Comparison of ENCODE assay signal across 28 mouse cellular contexts in genomic region chr14:98123032-98123431, GRCm38 (mm10). TPM values are rescaled to one million over a fixed set of nuclear protein-coding genes. Genes with fewer than 3 reads are reported as not detected.
A peak's percentile ranks its signal among the peaks of the same experiment; 100 is the strongest.
DNase-seq lines count a peak whose midpoint lies in the region; ATAC-seq lines count a peak whose summit lies in the region.
"Had no signal": no experiment of that assay in that cellular context is flagged by ENCODE, and none has a peak within 500 bp of the region (broad histone marks: within the 10 kb centered on the region; RNA-seq: fewer than 3 reads in every experiment).

No protein-coding gene starts in this region.

- no peaks in the 10 kb centered on the region for H3K9me3 ChIP-seq in forebrain, embryonic 13.5 days (replicated peaks)
- no peaks in the 10 kb centered on the region for H3K9me3 ChIP-seq in hindbrain, embryonic 14.5 days (ENCODE audit: control insufficient read depth, low read length)
- H3K9me3 ChIP-seq: hindbrain, embryonic 12.5 days; kidney, embryonic 15.5 days; limb, embryonic 13.5 days; lung, embryonic 15.5 days; midbrain, embryonic 10.5 days; midbrain, embryonic 15.5 days; neural tube, embryonic 15.5 days had no signal

- H3K36me3 ChIP-seq in forebrain, embryonic 13.5 days (ENCODE audit: poor library complexity, severe bottlenecking) = no peaks in the 10 kb centered on the region
- no peaks in the 10 kb centered on the region for H3K36me3 ChIP-seq in hindbrain, embryonic 14.5 days (replicated peaks; ENCODE audit: control insufficient read depth, insufficient read depth)
- H3K36me3 ChIP-seq: G1E; limb, embryonic 13.5 days; lung, embryonic 15.5 days; midbrain, embryonic 15.5 days; neural tube, embryonic 15.5 days had no signal

- peak; percentile 25 to 47 for DNase-seq in cerebellum, postnatal 14 days
- no peak for DNase-seq in cerebellum, postnatal 25 days
- DNase-seq in heart, postnatal 10 days = peak; percentile 18 to 19
- no peak for DNase-seq in heart, postnatal 14 days
- DNase-seq in layer of hippocampus, adult 9-11 months = no peak
- DNase-seq in hindbrain, embryonic 14.5 days (ENCODE audit: low spot score) = no peak
- DNase-seq: adrenal gland, postnatal 10 days; cerebellum, adult 11-12 months; cerebellum, postnatal 36 days; gastrocnemius, adult 2 months; kidney, postnatal 25 days; right cerebral cortex, adult 18-20 months; spleen, adult 18-20 months; thymus, postnatal 25 days had no signal

- no peak overlapping the region for H3K4me3 ChIP-seq in forebrain, embryonic 13.5 days
- H3K4me3 ChIP-seq in hindbrain, embryonic 14.5 days (replicated peaks; ENCODE audit: low read length) = no peak overlapping the region
- H3K4me3 ChIP-seq: gastrocnemius, adult 2 months; hindbrain, embryonic 12.5 days; kidney, embryonic 15.5 days; left cerebral cortex, adult 2 months; limb, embryonic 13.5 days; lung, embryonic 15.5 days; midbrain, embryonic 10.5 days; midbrain, embryonic 15.5 days; neural tube, embryonic 15.5 days had no signal

- H3K4me2 ChIP-seq in forebrain, embryonic 13.5 days = no peak overlapping the region
- no peak overlapping the region for H3K4me2 ChIP-seq in hindbrain, embryonic 14.5 days (replicated peaks)
- H3K4me2 ChIP-seq: heart, embryonic 11.5 days; hindbrain, embryonic 12.5 days; kidney, embryonic 15.5 days; limb, embryonic 13.5 days; liver, embryonic 11.5 days; lung, embryonic 15.5 days; midbrain, embryonic 15.5 days; neural tube, embryonic 15.5 days had no signal

- H3K9ac ChIP-seq in forebrain, embryonic 13.5 days = no peak overlapping the region
- no peak overlapping the region for H3K9ac ChIP-seq in hindbrain, embryonic 14.5 days
- H3K9ac ChIP-seq: hindbrain, embryonic 12.5 days; kidney, embryonic 15.5 days; limb, embryonic 13.5 days; lung, embryonic 15.5 days; midbrain, embryonic 15.5 days; neural tube, embryonic 15.5 days had no signal

- H3K27me3 ChIP-seq in forebrain, embryonic 13.5 days = no peaks in the 10 kb centered on the region
- H3K27me3 ChIP-seq in hindbrain, embryonic 14.5 days (ENCODE audit: control insufficient read depth, insufficient read depth, low read length) = no peaks in the 10 kb centered on the region
- H3K27me3 ChIP-seq: hindbrain, embryonic 12.5 days; kidney, embryonic 15.5 days; limb, embryonic 13.5 days; lung, embryonic 15.5 days; midbrain, embryonic 15.5 days; neural tube, embryonic 15.5 days; Patski had no signal

- intact Hi-C loops in heart, postnatal 10 days (cut with DNase I) = no loop called here
- intact Hi-C loops in heart, postnatal 14 days (cut with DNase I) = no loop called here

- H3K4me1 ChIP-seq in forebrain, embryonic 13.5 days = peaks cover 5% of the 10 kb centered on the region; the same call in 1 of the 2 replicates
- no peaks in the 10 kb centered on the region for H3K4me1 ChIP-seq in hindbrain, embryonic 14.5 days (replicated peaks; ENCODE audit: control insufficient read depth, insufficient read depth, low read length)
- H3K4me1 ChIP-seq: kidney, embryonic 15.5 days; limb, embryonic 13.5 days; lung, embryonic 15.5 days; midbrain, embryonic 10.5 days; midbrain, embryonic 15.5 days; neural tube, embryonic 15.5 days had no signal

- peak; percentile 96 for ATAC-seq in forebrain, embryonic 13.5 days
- no peak for ATAC-seq in hindbrain, embryonic 14.5 days (ENCODE audit: low FRiP score)
- ATAC-seq: intestine, postnatal 0 days; midbrain, embryonic 15.5 days; Patski had no signal

- 10% methylated on average over 1 of the region's 1 CpGs for WGBS in forebrain, embryonic 13.5 days
- 58% methylated on average over 1 of the region's 1 CpGs for WGBS in hindbrain, embryonic 14.5 days

- H3K27ac ChIP-seq in forebrain, embryonic 13.5 days = no peak overlapping the region
- H3K27ac ChIP-seq in hindbrain, embryonic 14.5 days = no peak overlapping the region
- H3K27ac ChIP-seq: gastrocnemius, adult 2 months; hindbrain, embryonic 12.5 days; kidney, embryonic 15.5 days; left cerebral cortex, adult 2 months; limb, embryonic 13.5 days; lung, embryonic 15.5 days; midbrain, embryonic 10.5 days; midbrain, embryonic 15.5 days; neural tube, embryonic 15.5 days had no signal

RNA-seq across cellular contexts. Expression of gene Dach1, which starts 46.5 kb away (rescaled TPM):
- total RNA-seq in heart, postnatal 10 days (2021) = 10 to 100 TPM; 21.5 to 25.6 TPM
- 10 to 100 TPM; 13.4 to 14.3 TPM for total RNA-seq in heart, postnatal 14 days (2021)
- polyA plus RNA-seq in forebrain, embryonic 13.5 days (2015; fragmentation: Nextera tagmentation; extraction: Ambion mirVana) = 13.4 and 15.2 TPM in 2 replicates
- 23.5 and 24.7 TPM in 2 replicates for polyA plus RNA-seq in hindbrain, embryonic 14.5 days (2014; fragmentation: Nextera tagmentation; extraction: Ambion mirVana)
- polyA plus RNA-seq: G1E had no signal

Comparison
In these comparisons a context has a peak if more than half of its experiments do, and no peak if none do; other contexts are left out.
1. DNase-seq: peak in cerebellum, postnatal 14 days (2 of 2) and heart, postnatal 10 days (2 of 2); none in cerebellum, postnatal 25 days (0 of 2), heart, postnatal 14 days (0 of 2), layer of hippocampus, adult 9-11 months (single experiment) and hindbrain, embryonic 14.5 days (single experiment).